Mouse (Mus musculus) urinary bladder, postnatal 25 days (tissue): ENCODE measurements around the gene Abhd2.

Experiments
- DNase-seq: peaks from one replicate; pipeline ENCODE4 v3.0.0; 2022; ENCODE audit warnings: low spot score

Abhd2 gene

DNA sequence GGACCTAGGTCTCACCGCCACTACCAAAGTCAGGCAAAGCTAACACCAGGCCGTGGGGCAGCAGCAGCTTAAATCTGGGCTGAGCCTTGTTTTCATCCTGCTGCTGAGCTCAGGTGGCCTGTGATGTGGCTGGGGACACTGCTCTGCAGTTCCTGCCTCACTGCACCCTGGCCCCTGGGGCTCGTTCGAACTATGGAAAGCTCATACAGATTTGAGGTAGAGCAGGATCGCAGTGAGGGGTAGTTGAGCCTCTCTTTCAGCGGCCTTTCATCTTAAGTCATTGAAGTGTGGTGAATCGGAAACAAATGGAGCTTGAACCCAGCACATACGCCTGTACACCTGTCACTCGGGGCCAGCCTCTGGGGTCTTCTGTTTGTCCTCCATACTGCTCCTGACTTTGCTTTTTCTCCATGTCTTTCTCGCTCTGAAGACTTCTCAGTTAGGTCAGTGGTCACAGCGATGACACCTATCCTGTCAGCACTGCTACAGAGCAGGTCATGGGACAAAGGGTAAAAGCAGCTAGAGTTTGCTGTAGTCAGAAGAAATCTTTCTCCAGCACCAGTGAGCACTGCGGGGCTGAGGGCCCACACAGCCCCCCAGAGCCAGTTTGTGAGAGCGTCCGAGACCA, 20.7 kb downstream of the Abhd2 start:
- DNase-seq: no peak

DNA sequence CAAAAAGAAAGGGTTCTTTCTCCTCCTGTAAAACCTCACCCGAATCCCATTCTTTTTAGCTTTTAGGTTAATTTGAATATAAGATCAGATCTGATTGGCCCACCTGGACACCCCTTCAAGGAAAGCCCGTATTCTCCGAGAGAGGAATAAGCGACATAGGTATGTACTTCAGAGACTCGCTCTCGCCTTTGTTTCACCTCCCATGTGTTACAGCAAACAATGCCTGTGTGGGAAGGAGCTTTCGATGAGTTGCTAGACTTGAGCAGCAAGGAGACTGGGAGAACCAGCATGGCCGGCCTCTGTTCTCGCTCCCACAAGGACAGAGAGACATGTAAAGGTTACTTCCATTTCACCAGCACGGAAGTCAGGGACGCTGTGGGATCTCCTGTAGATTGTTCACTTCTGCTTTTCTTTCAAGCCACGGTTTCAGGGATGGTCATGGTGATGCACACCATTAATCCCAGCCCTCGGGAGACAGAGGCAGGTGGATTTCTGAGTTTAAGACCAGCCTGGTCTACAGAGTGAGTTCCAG, 21.5 kb downstream of the Abhd2 start:
- no peak for DNase-seq

DNA sequence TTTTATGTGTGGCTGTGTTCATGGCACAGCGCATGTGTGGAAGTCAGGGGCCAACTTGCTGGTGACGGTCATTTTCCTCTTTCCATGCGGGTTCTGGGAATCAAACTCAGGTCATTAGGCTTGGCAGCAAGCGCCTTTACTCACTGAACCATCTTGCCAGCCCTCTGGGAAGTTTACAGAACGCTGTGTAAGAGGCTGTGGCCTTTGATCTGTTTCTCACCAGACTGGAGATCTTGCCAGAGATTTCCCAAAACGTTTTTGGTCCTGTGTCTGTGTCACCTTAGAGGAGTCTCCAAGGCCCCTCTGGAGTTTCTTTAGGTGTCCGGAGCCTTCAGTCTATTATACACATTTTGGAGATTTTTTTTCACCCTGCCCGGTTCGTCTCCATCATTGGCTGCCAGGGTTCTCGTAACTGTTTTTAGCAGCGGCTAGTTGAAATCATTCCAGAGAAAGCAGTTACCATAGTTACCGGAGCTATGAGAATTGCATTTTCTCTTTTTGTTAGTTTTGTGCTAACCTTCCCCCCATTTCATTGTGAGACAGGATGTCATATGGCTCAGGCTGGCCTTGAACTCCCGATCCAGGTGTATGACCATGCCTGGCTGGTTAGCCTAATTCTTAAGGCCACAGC, 22.3 kb downstream of the Abhd2 start:
- DNase-seq: no peak

DNA sequence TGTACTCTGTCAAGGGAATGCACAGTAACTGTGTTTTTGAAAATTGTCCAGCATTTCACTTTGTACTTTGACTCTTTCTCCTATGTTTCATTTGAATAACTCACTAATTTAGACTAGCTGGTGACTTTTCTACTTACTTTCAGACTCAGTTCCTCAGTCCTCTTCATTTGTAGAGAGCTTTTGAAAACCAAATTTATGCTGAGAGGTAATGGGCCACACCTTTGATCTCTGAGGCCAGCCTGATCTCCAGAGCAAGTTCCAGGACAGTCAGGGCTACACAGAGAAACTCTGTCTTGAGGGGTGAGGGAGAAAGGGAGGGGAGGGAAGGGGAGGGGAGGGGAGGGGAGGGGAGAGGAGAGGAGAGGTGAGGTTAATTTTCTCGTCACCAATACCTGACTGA, 25.7 kb downstream of the Abhd2 start:
- no peak for DNase-seq

DNA sequence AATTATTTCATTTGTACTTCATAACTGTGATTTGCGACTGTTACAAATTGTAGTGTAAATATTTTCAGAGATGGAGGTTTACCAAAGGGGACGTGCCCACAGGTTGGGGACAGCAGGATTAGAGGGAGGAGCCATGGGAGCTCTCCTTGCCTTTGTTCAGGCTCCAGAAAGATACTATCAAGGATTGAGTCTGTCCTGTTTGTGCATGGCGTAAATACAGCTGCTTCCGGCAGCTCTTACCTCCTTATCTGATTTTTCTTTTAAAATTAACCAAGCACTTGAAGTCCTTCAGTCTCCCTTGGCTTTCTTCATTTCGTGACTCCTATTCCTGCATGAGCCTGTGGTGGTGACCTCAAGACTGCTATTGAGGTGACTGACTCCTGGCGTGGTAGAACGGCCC, 26.5 kb downstream of the Abhd2 start:
- DNase-seq: no peak

DNA sequence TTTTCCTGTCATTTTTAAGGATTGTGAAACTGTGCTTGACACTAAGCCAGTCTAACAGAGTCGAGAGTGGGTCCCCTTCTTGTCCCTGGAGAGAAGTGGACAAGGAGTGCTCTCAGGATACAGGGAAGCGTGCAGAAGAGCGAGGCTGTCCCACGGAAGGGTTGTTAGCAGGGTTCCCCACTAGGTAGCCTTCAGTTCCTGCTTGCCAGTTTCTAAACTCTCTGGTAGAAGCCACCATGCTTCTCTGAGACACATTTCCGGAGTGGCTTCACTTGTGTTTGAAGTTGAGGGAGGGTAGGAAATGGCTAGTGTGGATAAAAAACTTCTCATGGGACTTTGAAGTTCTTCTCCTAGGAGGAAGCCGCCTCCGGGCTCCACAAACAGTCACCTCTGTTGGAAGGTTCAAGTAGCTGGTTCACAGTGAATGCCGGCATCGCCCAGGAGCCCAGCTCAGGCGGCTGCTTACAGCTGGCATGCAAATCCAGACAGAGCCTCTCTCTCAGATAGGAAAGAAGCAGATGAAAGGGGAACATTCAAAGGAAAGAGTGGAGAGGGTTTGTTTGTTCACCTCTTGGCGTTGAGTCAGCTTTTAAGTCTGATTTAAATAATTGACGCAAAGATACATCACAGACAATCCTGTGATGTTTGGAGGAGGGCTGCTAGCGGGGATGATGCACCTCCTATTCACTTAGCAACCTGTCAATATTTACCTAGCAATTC, 27.6 kb downstream of the Abhd2 start:
- no peak for DNase-seq

DNA sequence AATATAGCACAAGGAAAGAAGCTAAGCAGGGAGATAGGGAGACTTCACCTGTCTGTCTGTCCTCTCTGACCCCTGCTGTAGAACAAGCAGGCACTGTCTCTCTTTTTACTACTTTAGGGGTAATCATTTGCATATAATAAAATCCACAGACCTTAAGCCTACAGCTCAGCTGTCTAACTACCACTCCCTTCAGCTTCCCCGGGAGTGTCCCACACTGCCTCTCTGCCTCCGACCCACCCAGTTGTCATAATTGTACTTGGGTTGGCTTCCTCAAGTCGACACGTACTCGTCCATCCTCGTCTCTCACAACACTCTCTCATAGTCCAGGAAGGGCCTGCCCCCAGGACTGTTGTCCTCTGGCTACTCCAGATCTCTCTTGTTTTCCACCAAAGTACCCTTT, 29.1 kb downstream of the Abhd2 start:
- DNase-seq: no peak

DNA sequence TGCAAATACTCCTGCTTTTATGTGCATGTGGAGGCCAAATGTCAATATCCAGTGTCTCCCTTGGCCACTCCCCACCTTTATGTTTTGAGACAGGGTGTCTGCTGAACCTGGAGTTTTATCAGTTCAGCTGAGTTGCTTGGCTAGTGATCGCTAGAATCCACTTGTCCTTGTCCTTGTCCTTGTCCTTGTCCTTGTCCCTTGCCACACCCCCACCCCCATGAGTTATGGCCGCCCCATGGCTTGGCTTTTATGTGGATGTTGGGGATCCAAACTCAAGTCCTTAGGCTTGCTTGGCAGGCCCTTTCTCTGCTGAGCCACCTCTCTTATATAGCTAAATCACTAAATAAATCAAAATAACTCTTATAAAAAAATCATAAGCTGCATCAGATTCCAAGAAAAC, 29.6 kb downstream of the Abhd2 start:
- DNase-seq: no peak

DNA sequence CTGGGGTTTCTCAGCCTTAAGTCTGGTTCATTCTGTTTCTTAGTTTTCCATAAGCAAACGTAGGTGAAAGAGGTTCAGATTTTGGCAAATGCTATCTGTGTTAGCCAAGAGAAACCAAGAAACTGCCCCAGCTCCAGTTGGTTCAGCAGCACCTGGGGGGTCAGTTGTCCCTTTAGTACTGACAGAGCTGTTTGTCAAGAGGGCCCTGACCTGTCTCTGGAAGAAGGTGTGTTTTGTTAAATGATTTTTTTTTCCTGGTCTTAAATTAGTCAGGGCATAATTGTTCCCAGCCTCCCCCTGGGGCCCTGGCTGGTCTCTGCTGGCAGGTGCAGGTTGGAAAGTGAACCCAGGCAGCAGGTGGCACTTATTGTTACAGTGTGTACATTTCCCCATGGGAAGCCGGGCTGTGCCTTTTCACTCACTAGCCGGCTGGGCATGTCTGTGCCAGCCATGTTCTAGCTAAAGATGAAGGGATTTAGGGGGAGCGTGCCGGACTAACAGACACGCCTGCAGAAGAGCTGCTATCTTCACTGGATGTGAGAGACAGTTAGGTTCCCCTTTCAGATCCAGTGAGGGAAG, 30.3 kb downstream of the Abhd2 start:
- no peak for DNase-seq

DNA sequence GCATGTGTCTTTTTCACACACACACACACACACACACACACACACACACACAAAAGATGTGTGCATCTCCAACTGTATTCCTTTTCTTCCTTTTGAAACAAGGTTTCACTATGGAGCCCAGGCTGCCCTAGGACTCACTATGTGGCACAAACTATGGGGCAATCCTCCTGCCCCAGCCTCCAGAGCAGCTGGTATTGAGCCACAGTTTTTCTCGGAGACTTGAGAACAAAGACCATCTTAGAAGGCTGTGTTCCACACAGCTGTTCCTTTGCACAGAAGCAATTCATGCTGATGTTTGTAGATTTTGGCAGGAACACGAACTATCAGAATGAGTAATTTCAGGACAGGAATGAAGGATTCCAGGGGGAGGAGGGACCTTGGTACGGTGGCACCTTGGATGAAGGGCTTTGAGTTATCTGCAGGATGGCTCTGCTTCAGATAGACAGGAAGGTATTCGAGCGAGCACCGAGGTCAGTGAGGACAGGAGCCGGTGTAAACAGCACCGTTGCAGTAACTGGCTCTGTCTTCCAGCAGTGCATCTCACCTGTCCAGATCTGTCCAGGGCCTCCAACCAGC, 35.5 kb downstream of the Abhd2 start:
- DNase-seq: no peak

DNA sequence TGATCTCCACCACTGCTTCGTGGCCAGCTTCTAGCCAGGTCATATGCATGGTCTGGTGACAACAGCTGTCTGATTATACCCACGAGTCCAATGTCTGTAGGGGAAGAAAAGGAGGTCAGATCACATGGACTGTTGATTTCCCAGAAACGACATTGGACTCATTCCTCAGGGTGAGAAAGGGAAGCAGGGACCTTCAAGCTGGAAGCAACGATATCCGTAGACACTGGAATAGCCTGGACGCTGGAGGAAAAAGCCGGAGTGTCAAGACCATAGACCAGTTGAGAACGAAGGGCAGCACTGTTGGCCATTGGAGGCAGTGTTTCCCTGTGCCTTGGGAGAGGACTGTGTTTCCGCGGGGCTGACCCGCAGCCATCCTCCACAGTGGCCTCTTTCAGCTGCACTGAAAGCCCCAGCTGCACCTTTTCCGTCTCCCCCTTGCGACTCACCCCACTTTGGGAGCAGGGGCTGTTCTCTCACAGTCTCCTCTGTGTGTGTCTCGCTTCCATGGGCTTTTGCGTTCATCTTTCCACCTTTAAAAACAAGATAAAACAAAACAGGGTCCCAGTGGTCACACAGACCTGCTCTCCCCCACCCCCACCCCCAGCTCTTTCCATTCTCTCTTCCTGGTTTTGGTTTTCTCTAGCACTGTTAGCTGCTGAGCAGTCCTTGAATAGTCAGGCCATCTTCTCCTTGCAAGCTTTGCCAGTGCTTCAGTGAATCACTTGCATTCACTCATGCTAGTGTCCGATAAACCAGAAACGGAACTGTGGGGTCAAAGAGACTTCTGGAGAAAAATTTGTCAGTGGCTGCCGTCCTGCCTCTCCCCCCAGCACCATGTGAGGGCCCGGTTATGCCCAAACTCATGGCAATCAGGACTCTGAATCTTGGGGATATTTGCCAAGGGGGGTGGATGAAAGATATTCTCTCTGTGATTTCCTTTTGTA, 36.5 kb downstream of the Abhd2 start:
- no peak for DNase-seq

DNA sequence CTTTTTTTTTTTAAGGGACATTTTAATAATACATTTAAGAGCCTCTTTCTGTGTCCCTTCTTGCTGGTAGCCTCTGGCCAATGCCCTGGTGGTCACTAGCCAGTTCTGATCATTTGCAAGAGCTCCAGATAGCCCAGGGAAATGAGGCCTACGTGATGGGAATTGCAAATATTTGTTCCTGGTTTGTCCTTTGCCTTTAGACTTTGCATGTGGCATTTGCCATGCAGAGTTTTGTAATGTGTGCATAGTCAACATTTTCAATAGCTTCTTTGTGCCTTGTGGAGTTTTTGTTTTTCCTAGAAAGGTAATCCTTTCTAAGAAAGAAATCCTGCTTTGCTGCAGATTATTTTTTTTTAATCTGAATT, 37.2 kb downstream of the Abhd2 start:
- DNase-seq: no peak

DNA sequence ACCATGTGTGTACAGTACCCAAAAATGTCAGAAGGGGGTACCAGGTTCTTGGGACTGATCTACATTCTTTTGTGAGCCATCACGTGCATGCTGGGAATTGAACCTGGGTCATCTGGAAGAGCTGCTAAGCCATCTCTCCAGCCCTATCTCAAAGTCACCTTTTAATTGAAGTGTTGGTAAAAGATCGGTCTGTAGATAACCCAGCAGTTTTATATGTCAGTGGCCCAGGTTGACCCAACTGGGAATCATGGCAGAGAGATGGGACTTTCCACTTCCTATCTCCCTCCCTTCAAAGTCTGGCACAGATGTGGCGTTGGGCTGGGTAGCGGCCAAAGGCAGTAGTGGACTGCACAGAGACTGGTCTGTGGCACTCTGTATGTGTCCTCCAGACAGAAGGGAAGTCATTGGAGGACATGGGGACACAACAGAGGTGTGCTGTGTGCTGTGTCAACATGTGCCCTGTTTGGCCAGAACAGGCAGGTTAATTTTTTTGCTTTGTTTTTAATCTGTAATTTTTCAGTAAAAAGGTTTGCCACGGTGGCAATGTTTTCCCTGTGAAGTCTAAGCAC, 38.5 kb downstream of the Abhd2 start:
- no peak for DNase-seq

DNA sequence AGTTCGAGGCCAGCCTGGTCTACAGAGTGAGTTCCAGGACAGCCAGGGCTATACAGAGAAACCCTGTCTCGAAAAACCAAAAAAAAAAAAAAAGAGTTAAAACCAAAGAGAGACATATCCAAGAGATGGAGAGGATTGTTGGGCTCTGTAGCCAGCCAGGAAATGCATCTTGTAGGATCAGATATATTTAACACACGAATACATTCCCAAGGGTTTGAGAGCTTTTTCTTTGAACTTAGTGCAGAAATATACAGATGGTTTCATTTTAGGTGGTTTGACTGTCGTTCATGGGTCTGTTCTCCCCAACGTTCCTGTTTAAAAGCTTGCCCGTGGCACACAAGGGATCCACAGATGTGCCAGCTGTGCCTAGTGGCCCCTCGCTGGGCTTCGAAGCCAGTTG, 39.2 kb downstream of the Abhd2 start:
- DNase-seq: no peak

DNA sequence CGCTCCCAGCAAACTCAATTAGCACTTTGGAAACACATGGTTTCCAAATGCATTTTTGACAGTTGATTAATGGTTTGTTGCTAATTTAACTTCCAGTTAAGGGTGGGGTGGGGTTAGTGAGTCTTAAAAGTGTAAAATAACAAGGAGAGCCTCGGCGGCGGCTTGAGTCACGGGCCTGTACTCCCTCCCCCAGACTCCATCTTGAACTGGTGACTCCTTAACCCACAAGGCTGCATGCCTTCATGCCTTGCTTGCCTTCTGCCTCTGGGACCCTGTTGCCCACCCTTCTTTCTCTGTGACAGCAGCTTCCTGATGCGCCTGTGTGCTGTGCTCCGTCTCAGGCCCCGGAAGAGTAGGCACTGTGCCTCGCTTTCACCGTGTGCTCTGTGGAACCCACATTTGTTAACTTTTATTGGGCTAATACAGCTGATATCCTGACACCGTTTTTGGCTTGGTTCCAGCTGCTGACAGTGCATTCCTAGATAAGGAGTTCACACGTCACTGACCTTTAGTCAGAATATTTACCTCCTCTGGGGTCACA, 40.6 kb downstream of the Abhd2 start:
- no peak for DNase-seq

DNA sequence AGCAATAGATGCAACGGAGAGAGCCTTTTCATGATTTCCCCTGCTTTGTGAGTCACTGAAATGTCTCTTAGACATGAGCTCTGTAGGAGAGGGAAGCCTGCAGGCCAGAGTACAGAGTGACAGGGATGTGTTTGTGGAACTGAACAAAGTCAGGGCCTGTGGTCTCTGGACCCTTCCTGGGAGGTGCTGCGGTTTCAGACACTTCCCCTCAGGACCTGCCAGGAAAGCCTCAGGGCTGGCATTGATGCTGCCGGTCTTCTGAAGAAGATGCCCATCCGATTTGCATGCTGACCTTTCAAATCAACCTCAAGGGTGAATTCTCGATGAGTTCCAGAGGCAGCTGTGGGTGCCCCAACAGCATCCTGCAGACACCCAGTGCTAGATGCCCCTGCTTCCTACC, 41.5 kb downstream of the Abhd2 start:
- no peak for DNase-seq

DNA sequence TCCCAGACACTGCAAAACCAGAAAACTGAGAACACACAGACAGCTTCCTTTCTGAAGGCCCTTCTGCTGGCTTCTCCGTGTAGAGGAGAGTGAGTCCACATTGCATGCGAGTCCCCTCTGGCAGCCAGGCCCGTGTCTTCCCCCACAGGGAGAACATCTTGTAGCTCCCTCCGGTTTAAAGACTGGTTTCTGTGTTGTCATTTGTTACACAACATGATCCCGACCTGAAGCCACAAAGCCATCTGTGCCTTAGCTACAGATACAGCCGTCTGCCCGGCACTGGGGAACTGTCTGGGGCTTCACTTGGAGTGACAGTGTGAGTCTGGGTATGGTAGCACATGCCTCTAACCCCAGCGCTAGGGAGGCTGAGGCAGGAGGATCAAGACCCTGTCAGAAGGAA, 42.1 kb downstream of the Abhd2 start:
- no peak for DNase-seq

DNA sequence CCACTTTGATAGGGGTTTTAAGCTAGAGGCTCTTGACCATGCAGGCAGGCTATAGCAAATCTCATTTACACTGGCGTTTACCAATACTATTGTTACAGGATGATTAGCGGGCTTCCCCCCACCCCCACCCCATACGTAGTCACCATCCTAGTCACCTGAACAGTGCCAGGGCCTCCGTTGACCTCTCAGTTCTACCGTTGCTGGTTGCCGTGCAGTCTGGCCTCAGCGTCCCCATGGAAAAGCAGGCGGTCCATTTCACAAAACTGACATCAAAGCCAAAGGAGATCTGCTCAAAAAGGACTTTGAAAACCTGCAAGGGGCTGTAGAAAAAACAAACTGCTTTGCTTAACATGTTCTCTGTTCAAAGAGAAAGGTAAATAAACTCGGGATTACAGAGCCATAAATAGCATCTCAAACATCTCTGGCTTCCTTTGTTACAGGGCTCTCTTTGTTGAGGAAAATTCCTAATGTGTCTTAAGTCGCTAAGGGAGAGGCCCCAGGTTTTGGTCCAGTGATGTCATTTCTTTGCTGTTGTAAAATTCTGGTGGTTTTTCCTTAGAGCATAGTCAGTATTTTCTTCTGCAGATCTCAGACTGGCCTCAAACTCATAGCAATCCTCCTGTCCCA, 43.2 kb downstream of the Abhd2 start:
- no peak for DNase-seq

DNA sequence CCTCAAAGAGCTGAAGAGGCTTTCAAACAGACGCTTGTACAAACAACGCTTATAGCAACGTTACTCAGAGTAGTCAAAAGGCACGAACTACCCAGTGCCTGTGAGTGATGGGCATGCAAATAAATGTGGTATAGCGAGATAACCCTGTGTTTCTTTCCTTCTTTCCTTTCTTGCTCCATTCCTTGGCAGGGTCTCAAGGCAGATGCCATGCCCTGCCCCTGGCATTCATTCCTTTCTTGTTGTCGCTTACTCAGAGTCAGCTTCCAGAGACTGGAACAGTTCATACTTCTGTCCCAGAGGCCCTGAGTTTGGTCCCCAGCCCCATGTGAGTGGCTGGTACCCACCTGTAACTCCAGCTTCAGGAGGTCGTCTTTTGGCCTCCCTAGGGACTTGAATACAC, 44.6 kb downstream of the Abhd2 start:
- no peak for DNase-seq

DNA sequence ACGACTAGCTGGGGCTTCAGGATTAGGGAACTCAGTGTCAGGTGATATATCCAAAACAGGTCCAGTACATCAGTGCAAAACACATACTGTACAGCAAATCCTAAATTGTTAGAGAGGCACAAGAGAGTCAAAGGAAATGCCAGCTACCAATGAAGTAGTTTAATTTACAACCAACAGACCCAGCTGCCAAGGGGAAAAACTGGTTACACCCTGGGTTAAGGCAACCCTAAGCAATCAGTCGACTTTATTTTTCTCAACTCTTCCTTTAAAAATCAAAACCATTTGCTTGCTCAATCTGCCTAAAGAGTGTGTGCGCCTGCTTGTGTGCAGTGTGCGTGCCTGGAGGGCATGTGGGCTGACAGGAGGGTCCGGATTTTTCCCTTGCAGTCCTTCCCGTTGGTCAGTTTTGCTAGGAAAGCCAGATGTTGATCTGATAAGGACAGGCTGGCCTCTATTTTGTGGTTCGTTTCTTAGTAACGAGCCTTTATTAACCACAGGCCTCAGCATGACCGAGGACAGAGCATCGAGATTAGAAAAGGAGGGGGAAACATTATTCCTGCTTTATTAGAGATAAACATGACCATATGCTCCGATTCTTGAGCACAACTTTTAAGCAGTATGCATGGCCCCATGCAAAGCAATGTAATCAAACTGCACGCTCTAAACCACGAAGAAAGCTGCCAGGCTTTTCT, 45.3 kb downstream of the Abhd2 start:
- no peak for DNase-seq
